ENCODE assay signal across 31 mouse cellular contexts in genomic region chr6:72885268-72885667, GRCm38 (mm10).
"Had no signal": no experiment of that assay in that cellular context is flagged by ENCODE, and none has a peak within 500 bp of the region (broad histone marks: within the 10 kb centered on the region; RNA-seq: fewer than 3 reads in every experiment).

No protein-coding gene starts in this region.

- ATAC-seq: liver, embryonic 12.5 days; liver, postnatal 0 days; lung, postnatal 0 days; midbrain, embryonic 13.5 days; midbrain, embryonic 15.5 days; midbrain, embryonic 16.5 days had no signal

- H3K4me2 ChIP-seq: limb, embryonic 12.5 days; limb, embryonic 13.5 days; limb, embryonic 15.5 days; liver, embryonic 11.5 days; liver, embryonic 12.5 days; liver, embryonic 13.5 days; liver, embryonic 15.5 days; lung, embryonic 14.5 days; lung, embryonic 15.5 days; midbrain, embryonic 12.5 days; midbrain, embryonic 13.5 days; midbrain, embryonic 15.5 days; neural tube, embryonic 12.5 days had no signal

- H3K9ac ChIP-seq: limb, embryonic 12.5 days; limb, embryonic 13.5 days; limb, embryonic 15.5 days; liver, embryonic 12.5 days; liver, embryonic 13.5 days; liver, embryonic 14.5 days; liver, embryonic 15.5 days; liver, postnatal 0 days; lung, embryonic 14.5 days; lung, embryonic 15.5 days; midbrain, embryonic 12.5 days; midbrain, embryonic 13.5 days; midbrain, embryonic 15.5 days; neural tube, embryonic 12.5 days had no signal

- H3K4me3 ChIP-seq: limb, embryonic 10.5 days; limb, embryonic 12.5 days; limb, embryonic 13.5 days; limb, embryonic 15.5 days; liver, embryonic 12.5 days; liver, embryonic 13.5 days; liver, embryonic 15.5 days; lung, embryonic 15.5 days; megakaryocyte, embryonic 14.5 days; midbrain, embryonic 10.5 days; midbrain, embryonic 12.5 days; midbrain, embryonic 13.5 days; midbrain, embryonic 15.5 days; myocyte; neural tube, embryonic 12.5 days had no signal

- H3K4me1 ChIP-seq: midbrain, embryonic 10.5 days; midbrain, embryonic 13.5 days had no signal

- H3K9me3 ChIP-seq: limb, embryonic 10.5 days; limb, embryonic 12.5 days; limb, embryonic 13.5 days; limb, embryonic 15.5 days; liver, embryonic 12.5 days; liver, embryonic 13.5 days; liver, embryonic 15.5 days; lung, embryonic 15.5 days; megakaryocyte, embryonic 14.5 days; midbrain, embryonic 10.5 days; midbrain, embryonic 12.5 days; midbrain, embryonic 13.5 days; midbrain, embryonic 15.5 days; neural tube, embryonic 12.5 days had no signal

- H3K36me3 ChIP-seq: limb, embryonic 12.5 days; limb, embryonic 15.5 days; liver, embryonic 13.5 days; liver, embryonic 15.5 days; lung, embryonic 15.5 days; midbrain, embryonic 15.5 days; neural tube, embryonic 12.5 days had no signal

- H3K27ac ChIP-seq: limb, embryonic 10.5 days; limb, embryonic 12.5 days; limb, embryonic 13.5 days; limb, embryonic 15.5 days; liver, embryonic 12.5 days; liver, embryonic 13.5 days; liver, embryonic 14.5 days; liver, embryonic 15.5 days; lung, embryonic 15.5 days; macrophage; midbrain, embryonic 10.5 days; midbrain, embryonic 12.5 days; midbrain, embryonic 13.5 days; midbrain, embryonic 15.5 days; neural tube, embryonic 12.5 days had no signal

- H3K27me3 ChIP-seq: limb, embryonic 12.5 days; limb, embryonic 13.5 days; limb, embryonic 15.5 days; liver, embryonic 12.5 days; liver, embryonic 13.5 days; liver, embryonic 15.5 days; lung, embryonic 15.5 days; megakaryocyte, embryonic 14.5 days; midbrain, embryonic 12.5 days; midbrain, embryonic 13.5 days; midbrain, embryonic 15.5 days; neural tube, embryonic 12.5 days had no signal

- DNase-seq: left cerebral cortex, postnatal 4 days; liver; liver, embryonic 13.5 days; liver, postnatal 0 days; lung, adult 18-20 months; lung, adult 2 months; lung, embryonic 14.5 days; lung, postnatal 10 days; lung, postnatal 14 days; lung, postnatal 36 days; lung, postnatal 4 days; midbrain, embryonic 14.5 days had no signal
